Mouse (Mus musculus) CH12F3 (cell line): Measurements from ENCODE around the gene Obox5.
"Not testable (repeated sequence)": the region's sequence is repeated elsewhere in the genome, so short reads cannot be mapped to it uniquely, and the experiment has no call there.

Source experiments
- in situ Hi-C: fragments of 300-500 bp; cut with MboI; formaldehyde crosslinking; loops from 2 replicates; pipeline ENCODE4 v1.14.3; 2020; ENCODE audit warnings: low sequenced_read_pairs

Obox5 gene

DNA sequence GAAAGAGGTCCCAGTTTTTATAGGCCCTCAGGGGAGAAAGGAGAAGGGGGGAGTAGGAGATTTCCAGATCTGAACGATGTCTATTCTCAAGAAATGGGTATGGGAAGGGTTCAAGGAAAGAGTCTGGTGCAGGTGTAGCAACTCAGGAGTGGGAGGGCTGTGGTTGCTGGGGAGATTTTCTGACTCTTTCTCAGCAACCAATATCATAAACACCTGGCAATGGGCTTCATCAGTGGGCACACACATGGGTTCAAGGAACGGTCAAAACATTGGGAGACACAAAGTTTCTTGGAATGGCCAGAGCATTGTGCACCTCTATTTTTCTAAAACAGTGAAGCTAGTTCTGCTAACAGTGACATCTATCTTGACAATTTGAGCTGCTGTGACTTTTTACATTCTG lies at the start of gene Obox5:
TSS of gene Obox5 (plus strand) at position 301 of the 400 bp plus-strand sequence.
- in situ Hi-C loops, result not testable (repeated sequence)

DNA sequence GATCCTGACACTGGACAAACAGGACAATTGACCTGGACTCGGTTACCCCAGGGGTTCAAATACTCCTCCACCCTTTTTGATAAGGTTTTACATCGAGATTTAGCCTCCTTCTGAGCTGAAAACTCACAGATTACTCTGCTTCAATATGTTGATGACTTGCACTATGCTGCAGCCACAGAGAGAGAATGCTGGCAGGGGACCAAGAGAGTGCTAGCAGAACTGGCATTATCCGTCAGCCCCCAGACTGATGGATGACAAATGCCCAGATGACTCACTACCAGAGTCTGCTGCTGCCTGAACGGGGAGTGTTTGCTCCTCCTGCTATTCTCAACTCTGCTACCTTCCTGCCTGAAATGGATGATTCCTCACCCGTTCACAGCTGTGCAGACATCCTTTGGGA lies 635 bp upstream of the Obox5 start:
- in situ Hi-C loops, result not testable (repeated sequence)
